Mouse (Mus musculus) heart, adult 2 months (tissue): ENCODE measurements around the gene Rpa2. TPM values are rescaled to one million over a fixed set of nuclear protein-coding genes. Genes with fewer than 3 reads are reported as not detected.

Source experiments
- DNase-seq, 2 experiments: peaks; one replicate each; pipeline ENCODE4 v3.0.0; 2021
- H3K27ac ChIP-seq: fragments of 200-600 bp; 2 replicates; pipeline ENCODE4 v1.8.1; 2022
- H3K27me3 ChIP-seq: fragments of 200-500 bp; 2 replicates; pipeline ENCODE4 v1.6.1; 2012; ENCODE audit warnings: mild to moderate bottlenecking, low read length, inconsistent platforms, mixed read lengths; ENCODE audit not compliant: control insufficient read depth, insufficient read depth
- H3K36me3 ChIP-seq: fragments of 200-500 bp; 2 replicates; pipeline ENCODE4 v1.6.1; 2012; ENCODE audit warnings: low read length, inconsistent platforms; ENCODE audit not compliant: control insufficient read depth, insufficient read depth
- H3K4me1 ChIP-seq: fragments of 200-500 bp; 2 replicates; pipeline ENCODE4 v1.6.1; 2011; ENCODE audit warnings: low read length; ENCODE audit not compliant: control insufficient read depth, insufficient read depth
- H3K4me3 ChIP-seq: fragments of 200-600 bp; 2 replicates; pipeline ENCODE4 v1.8.1; 2022
- H3K79me2 ChIP-seq: fragments of 200-500 bp; replicated peaks from 2 replicates; pipeline ENCODE4 v1.6.1; 2012; ENCODE audit warnings: mild to moderate bottlenecking, inconsistent platforms, low read length, moderate library complexity, mixed read lengths; ENCODE audit not compliant: control insufficient read depth, insufficient read depth
- H3K9ac ChIP-seq: fragments of 200-500 bp; 2 replicates; pipeline ENCODE4 v1.6.1; 2012; ENCODE audit warnings: low read depth, mild to moderate bottlenecking, control low read depth, inconsistent platforms, low read length, mixed read lengths
- CTCF ChIP-seq: fragments of 200-600 bp; IDR thresholded peaks from 2 replicates; pipeline ENCODE4 v1.8.1; 2022; ENCODE audit warnings: antibody characterized with exemption, mild to moderate bottlenecking, moderate library complexity
- EP300 ChIP-seq: fragments of 200-500 bp; IDR thresholded peaks from 2 replicates; pipeline ENCODE4 v1.6.1; 2011; ENCODE audit warnings: low read depth, low read length, control low read depth; ENCODE audit not compliant: insufficient read depth
- POLR2A ChIP-seq: fragments of 200-500 bp; IDR thresholded peaks from 2 replicates; pipeline ENCODE4 v1.6.1; 2011; ENCODE audit warnings: mild to moderate bottlenecking, low read depth, low read length, control low read depth; ENCODE audit not compliant: insufficient read depth
- WGBS: fragments of 180-500 bp; shearing (Covaris S2); methylation state at CpG from one replicate; pipeline ENCODE4 v1.1.7; 2018; 5-methylcytosine and 5-hydroxymethylcytosine counted together
- intact Hi-C: fragments of 180-260 bp; cut with DNase I; formaldehyde crosslinking; loops from one replicate; pipeline ENCODE4 v1.15.1; 2025
- polyA plus RNA-seq: library from polyadenylated mRNA; depleted of rRNA; stranded (reverse); fragments of >200 nt; gene quantifications from 2 replicates; pipeline ENCODE4 v1.2.3, GENCODE M21; 2012
- total RNA-seq, 2 experiments: library from RNA; stranded (reverse); gene quantifications; 2 replicates each; pipeline ENCODE4 v1.2.3; 2021

The Rpa2 gene
- total and polyA plus RNA-seq, 3 experiments, result 9.9 to 12.4 (median 10.5) TPM

DNA sequence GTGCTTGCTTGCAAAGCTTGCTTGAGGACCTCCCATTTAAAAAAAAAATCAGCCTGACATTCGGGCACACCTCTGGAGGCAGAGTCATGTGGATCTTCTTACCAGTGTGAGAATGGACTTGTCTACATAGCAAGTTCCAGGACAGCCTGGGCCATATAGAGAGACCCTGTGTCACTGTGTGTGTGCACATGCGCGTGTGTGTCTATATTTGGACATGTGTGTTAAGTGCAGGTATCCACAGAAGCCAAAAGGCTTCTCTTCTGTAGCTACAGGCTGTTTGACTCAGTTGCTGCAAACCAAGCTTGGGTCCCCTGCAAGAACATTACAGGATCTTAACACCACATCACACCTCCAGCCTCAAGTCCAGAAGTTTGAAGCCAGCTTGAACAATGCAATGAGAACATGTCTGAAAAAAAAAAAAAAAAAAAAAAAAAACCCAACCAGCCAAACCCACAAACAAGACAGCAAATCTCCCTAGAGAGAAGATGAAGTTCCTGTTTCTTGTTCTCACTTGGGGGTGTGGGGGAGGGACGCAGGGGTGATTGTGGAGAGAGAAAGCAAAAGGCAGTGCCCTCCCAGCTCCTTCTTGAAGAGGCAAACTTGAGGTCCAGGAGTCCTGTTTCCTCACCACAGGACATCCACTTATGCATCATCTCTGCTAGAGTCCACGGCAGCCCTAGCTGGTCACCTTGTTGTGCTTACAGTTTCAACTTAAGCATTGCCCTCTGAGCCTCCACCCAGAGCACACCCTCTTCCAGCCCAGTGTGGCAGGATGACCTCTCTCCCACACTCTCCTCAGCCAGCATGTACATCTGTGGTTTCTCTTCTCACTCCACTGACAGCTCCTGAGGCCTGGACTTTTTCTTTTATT is 39.9 kb downstream of the Rpa2 start:
- no peaks in the 10 kb centered on the region for H3K27me3 ChIP-seq
- 48% methylated on average over 5 of the region's 5 CpGs for WGBS
- H3K4me3 ChIP-seq, result no peak overlapping the region
- peaks cover 10% of the 10 kb centered on the region for H3K4me1 ChIP-seq
- H3K36me3 ChIP-seq, result no peaks in the 10 kb centered on the region
- H3K9ac ChIP-seq, result no peak overlapping the region
- H3K79me2 ChIP-seq, result no peaks in the 10 kb centered on the region
- intact Hi-C loops, result no loop called here
- TF ChIP-seq POLR2A (no peak), CTCF (no peak), EP300 (no peak)
- peak overlapping the region; percentile 15; the same call in 1 of the 2 replicates for H3K27ac ChIP-seq
- peak in 1 of 2 experiments; percentile 53 for DNase-seq

DNA sequence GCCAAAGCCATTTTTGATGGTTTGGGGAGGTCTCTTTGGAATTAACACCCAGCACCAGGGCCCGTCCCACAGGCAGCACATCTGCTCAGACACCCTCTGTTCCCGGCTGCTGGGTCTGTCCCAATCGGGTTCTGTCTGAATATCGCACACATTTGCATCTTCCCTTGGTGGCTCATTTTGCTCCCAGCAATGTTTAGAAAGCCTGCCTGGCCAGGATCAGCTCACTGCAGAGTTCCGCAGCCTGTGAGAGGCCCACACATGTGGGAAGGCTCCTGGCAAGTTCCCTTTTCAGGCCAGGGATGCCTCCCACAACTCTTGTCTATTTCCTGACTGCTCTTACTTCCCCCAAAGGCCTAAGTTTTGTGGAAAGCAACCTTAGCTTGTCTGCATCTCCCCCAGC is 41.5 kb downstream of the Rpa2 start:
- Histone ChIP-seq H3K4me1 (peaks cover 10% of the 10 kb centered on the region), H3K9ac (no peak overlapping the region), H3K27me3 (no peaks in the 10 kb centered on the region), H3K27ac (no peak overlapping the region), H3K4me3 (no peak overlapping the region), H3K79me2 (no peaks in the 10 kb centered on the region), H3K36me3 (no peaks in the 10 kb centered on the region)
- TF ChIP-seq CTCF (no peak), POLR2A (no peak), EP300 (no peak)
- DNase-seq, result peak in 1 of 2 experiments; percentile 49
- WGBS, result 69% methylated on average over 5 of the region's 5 CpGs
- intact Hi-C loops, result no loop called here

- WGBS, result 66% methylated on average over 7 of the region's 7 CpGs
- intact Hi-C loops, result no loop called here
- TF ChIP-seq POLR2A (no peak), EP300 (no peak), CTCF (no peak)
- no peak overlapping the region for H3K9ac ChIP-seq
- H3K27ac ChIP-seq, result no peak overlapping the region
- H3K27me3 ChIP-seq, result no peaks in the 10 kb centered on the region
- H3K36me3 ChIP-seq, result no peaks in the 10 kb centered on the region
- no peaks in the 10 kb centered on the region for H3K4me1 ChIP-seq
- no peak overlapping the region for H3K4me3 ChIP-seq
- no peaks in the 10 kb centered on the region for H3K79me2 ChIP-seq
- peak in 1 of 2 experiments; percentile 37 for DNase-seq
These were observed 48.3 kb downstream of the Rpa2 start for GRCm38 (mm10) chr4:132816404-132816803.

DNA sequence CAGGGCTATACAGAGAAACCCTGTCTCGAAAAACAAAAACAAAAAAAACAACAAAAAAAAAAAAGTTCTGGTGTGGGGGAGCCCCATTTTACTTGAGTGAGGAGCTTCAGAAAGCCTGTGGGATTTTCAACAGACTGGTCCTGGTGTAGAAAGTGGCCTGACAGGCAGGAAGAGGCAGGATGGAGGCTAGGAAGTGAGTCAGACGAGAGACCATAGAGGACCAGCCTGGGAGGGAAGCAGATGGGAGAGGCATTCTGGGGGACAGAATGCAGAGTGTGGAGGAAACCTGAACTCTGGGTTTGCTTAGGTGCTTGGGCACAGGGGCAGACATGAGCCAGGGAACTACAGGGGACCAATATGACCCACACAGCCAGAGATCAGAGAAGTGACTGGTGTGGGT is 48.7 kb downstream of the Rpa2 start:
- no peak overlapping the region for H3K9ac ChIP-seq
- H3K4me1 ChIP-seq, result no peaks in the 10 kb centered on the region
- H3K36me3 ChIP-seq, result no peaks in the 10 kb centered on the region
- no peak overlapping the region for H3K4me3 ChIP-seq
- WGBS, result 40% methylated on average over 2 of the region's 2 CpGs
- no peak for TF ChIP-seq CTCF
- TF ChIP-seq POLR2A, result no peak
- TF ChIP-seq EP300, result no peak
- H3K27me3 ChIP-seq, result no peaks in the 10 kb centered on the region
- no peaks in the 10 kb centered on the region for H3K79me2 ChIP-seq
- no peak overlapping the region for H3K27ac ChIP-seq
- intact Hi-C loops, result no loop called here
- DNase-seq, result no peak

DNA sequence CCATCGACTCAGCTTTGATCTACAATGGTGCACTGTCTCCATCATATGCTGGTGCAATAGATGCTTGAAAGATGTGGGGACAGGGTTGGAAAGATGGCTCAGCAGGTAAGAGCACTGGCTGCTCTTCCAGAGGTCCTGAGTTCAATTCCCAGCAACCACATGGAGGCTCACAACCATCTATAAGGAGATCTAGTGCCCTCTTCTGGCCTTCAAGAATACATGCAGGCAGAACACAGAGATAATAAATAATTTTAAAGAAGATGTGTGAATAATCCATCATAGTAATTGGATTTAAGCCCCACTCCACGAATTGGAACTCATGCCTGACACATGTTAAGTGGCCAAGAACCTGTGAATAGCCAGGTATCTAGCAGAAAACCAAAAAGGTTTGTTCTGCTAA is 50.3 kb downstream of the Rpa2 start:
- TF ChIP-seq POLR2A (no peak), CTCF (peak; percentile 37), EP300 (no peak)
- no peak overlapping the region for H3K4me3 ChIP-seq
- intact Hi-C loops, result no loop called here
- no peaks in the 10 kb centered on the region for H3K4me1 ChIP-seq
- H3K9ac ChIP-seq, result no peak overlapping the region
- no peak for DNase-seq
- H3K27me3 ChIP-seq, result no peaks in the 10 kb centered on the region
- no peak overlapping the region for H3K27ac ChIP-seq
- H3K79me2 ChIP-seq, result no peaks in the 10 kb centered on the region
- WGBS, result 56% methylated on average over 2 of the region's 2 CpGs
- H3K36me3 ChIP-seq, result no peaks in the 10 kb centered on the region
